14 mouse cellular contexts compared by ENCODE assay signal in the genomic region with DNA sequence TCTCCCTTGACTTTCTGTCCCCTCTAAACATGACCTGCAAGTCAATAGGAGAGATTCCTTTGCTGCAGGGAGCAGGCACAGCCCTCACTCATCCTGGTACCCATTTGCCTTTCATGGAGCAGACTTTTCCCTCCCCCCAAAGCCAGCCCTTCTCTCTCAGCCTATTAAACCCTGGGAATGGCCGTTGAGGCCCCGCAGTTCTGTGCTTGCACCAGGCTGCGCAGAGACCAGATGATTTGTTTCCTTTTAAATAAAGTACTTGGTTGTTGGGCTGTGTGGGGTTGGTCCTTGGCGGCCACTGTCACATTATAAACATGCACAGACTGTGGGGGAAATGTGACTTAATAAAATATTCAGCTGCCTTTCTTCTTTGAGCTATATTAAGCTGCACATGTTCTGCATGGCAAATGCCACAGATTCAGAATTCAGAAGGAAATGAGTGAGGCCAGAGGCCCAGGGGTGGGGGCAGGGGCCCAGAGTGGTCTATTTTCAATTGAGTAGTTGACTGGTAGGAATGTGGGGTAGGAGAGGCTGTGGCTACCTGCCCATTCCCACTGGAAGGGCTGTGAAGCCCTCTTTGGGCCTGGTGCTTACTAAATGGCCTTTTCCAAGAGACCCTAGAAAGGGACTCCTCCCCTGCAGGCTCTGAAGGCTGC.
DNase-seq lines count a peak whose midpoint lies in the region; ATAC-seq lines count a peak whose summit lies in the region.
"Had no signal": no experiment of that assay in that cellular context is flagged by ENCODE, and none has a peak within 500 bp of the region (broad histone marks: within the 10 kb centered on the region; RNA-seq: fewer than 3 reads in every experiment).

No protein-coding gene starts in this region.

- no peaks in the 10 kb centered on the region for H3K27me3 ChIP-seq in embryonic facial prominence, embryonic 15.5 days
- H3K27me3 ChIP-seq in hindbrain, embryonic 15.5 days, result no peaks in the 10 kb centered on the region
- H3K27me3 ChIP-seq in midbrain, embryonic 11.5 days (ENCODE audit: control insufficient read depth, insufficient read depth, low read length), result no peaks in the 10 kb centered on the region
- no peaks in the 10 kb centered on the region for H3K27me3 ChIP-seq in kidney, embryonic 16.5 days (ENCODE audit: insufficient read depth, low read length)

- H3K4me2 ChIP-seq in embryonic facial prominence, embryonic 15.5 days (replicated peaks), result no peak overlapping the region
- H3K4me2 ChIP-seq in hindbrain, embryonic 15.5 days, result no peak overlapping the region
- no peak overlapping the region for H3K4me2 ChIP-seq in midbrain, embryonic 11.5 days
- H3K4me2 ChIP-seq in kidney, embryonic 16.5 days (replicated peaks; ENCODE audit: low read depth, low read length), result no peak overlapping the region

- peak; percentile 25 to 31 for DNase-seq in frontal cortex, postnatal 10 days (ENCODE audit: low spot score in 2 of 2)
- no peak for DNase-seq in frontal cortex, adult 2 months (ENCODE audit: extremely low spot score in 1 of 2, low spot score in 1 of 2)
- DNase-seq in midbrain, embryonic 11.5 days (ENCODE audit: low spot score, missing footprints), result no peak
- DNase-seq in T-cell, adult 2 months (ENCODE audit: low spot score), result no peak
- no peak for DNase-seq in testis, postnatal 10 days (ENCODE audit: low spot score)
- DNase-seq: cerebellum, postnatal 25 days; right cerebral cortex, postnatal 14 days had no signal

- no peaks in the 10 kb centered on the region for H3K36me3 ChIP-seq in embryonic facial prominence, embryonic 15.5 days
- H3K36me3 ChIP-seq in hindbrain, embryonic 15.5 days, result no peaks in the 10 kb centered on the region
- no peaks in the 10 kb centered on the region for H3K36me3 ChIP-seq in midbrain, embryonic 11.5 days (ENCODE audit: control insufficient read depth, insufficient read depth, low read length)
- H3K36me3 ChIP-seq in kidney, embryonic 16.5 days (ENCODE audit: insufficient read depth, low read length), result no peaks in the 10 kb centered on the region
- H3K36me3 ChIP-seq: heart, embryonic 10.5 days had no signal

- H3K27ac ChIP-seq in embryonic facial prominence, embryonic 15.5 days (replicated peaks), result no peak overlapping the region
- peak overlapping the region; percentile 68 for H3K27ac ChIP-seq in hindbrain, embryonic 15.5 days (replicated peaks)
- no peak overlapping the region for H3K27ac ChIP-seq in midbrain, embryonic 11.5 days (ENCODE audit: low read depth, low read length)
- H3K27ac ChIP-seq in kidney, embryonic 16.5 days (ENCODE audit: low read length), result no peak overlapping the region
- H3K27ac ChIP-seq: heart, embryonic 10.5 days had no signal

- 40% methylated on average over 4 of the region's 4 CpGs for whole genome bisulfite sequencing in embryonic facial prominence, embryonic 15.5 days
- 39% methylated on average over 4 of the region's 4 CpGs for WGBS in hindbrain, embryonic 15.5 days
- WGBS in midbrain, embryonic 11.5 days, result 72% methylated on average over 4 of the region's 4 CpGs
- WGBS in kidney, embryonic 16.5 days, result 44% methylated on average over 4 of the region's 4 CpGs

- no peak overlapping the region for H3K9ac ChIP-seq in embryonic facial prominence, embryonic 15.5 days
- H3K9ac ChIP-seq in hindbrain, embryonic 15.5 days, result no peak overlapping the region
- H3K9ac ChIP-seq in midbrain, embryonic 11.5 days (ENCODE audit: low read length), result no peak overlapping the region
- no peak overlapping the region for H3K9ac ChIP-seq in kidney, embryonic 16.5 days (replicated peaks; ENCODE audit: low read length)

- no peaks in the 10 kb centered on the region for H3K9me3 ChIP-seq in embryonic facial prominence, embryonic 15.5 days (replicated peaks)
- H3K9me3 ChIP-seq in hindbrain, embryonic 15.5 days, result no peaks in the 10 kb centered on the region
- H3K9me3 ChIP-seq in midbrain, embryonic 11.5 days (ENCODE audit: control insufficient read depth, low read length), result no peaks in the 10 kb centered on the region
- H3K9me3 ChIP-seq in kidney, embryonic 16.5 days (ENCODE audit: low read length), result no peaks in the 10 kb centered on the region
- H3K9me3 ChIP-seq: heart, embryonic 10.5 days had no signal

- H3K4me1 ChIP-seq in embryonic facial prominence, embryonic 15.5 days, result no peaks in the 10 kb centered on the region
- H3K4me1 ChIP-seq in hindbrain, embryonic 15.5 days (replicated peaks), result 0 out of 2 replicates have a peak, but pooled peaks cover 9% of the 10 kb centered on the region
- no peaks in the 10 kb centered on the region for H3K4me1 ChIP-seq in midbrain, embryonic 11.5 days (ENCODE audit: control insufficient read depth, insufficient read depth, low read length)
- no peaks in the 10 kb centered on the region for H3K4me1 ChIP-seq in kidney, embryonic 16.5 days (ENCODE audit: insufficient read depth, low read length)
- H3K4me1 ChIP-seq: heart, embryonic 10.5 days had no signal

- peak; percentile 39 for ATAC-seq in embryonic facial prominence, embryonic 15.5 days (ENCODE audit: insufficient number of reproducible peaks, low FRiP score, low TSS enrichment, low read depth)
- ATAC-seq in hindbrain, embryonic 15.5 days (ENCODE audit: low FRiP score, low read depth), result peak; percentile 94
- ATAC-seq in midbrain, embryonic 11.5 days (ENCODE audit: low FRiP score), result 0 out of 2 replicates have a peak, but pooled peaks have one; percentile 44
- no peak for ATAC-seq in kidney, embryonic 16.5 days (ENCODE audit: low FRiP score, low TSS enrichment)
- ATAC-seq: lung, postnatal 0 days had no signal

- no peak overlapping the region for H3K4me3 ChIP-seq in embryonic facial prominence, embryonic 15.5 days (replicated peaks)
- no peak overlapping the region for H3K4me3 ChIP-seq in hindbrain, embryonic 15.5 days
- no peak overlapping the region for H3K4me3 ChIP-seq in midbrain, embryonic 11.5 days (ENCODE audit: low read depth, low read length)
- no peak overlapping the region for H3K4me3 ChIP-seq in kidney, embryonic 16.5 days (ENCODE audit: low read length)
- H3K4me3 ChIP-seq: erythroblast, embryonic 14.5 days; heart, embryonic 10.5 days; myocyte had no signal

Comparison
In these comparisons a context has a peak if more than half of its experiments do, and no peak if none do; other contexts are left out.
1. DNase-seq: peak in frontal cortex, postnatal 10 days (2 of 2); none in frontal cortex, adult 2 months (0 of 2), midbrain, embryonic 11.5 days (single experiment), T-cell, adult 2 months (single experiment) and testis, postnatal 10 days (single experiment).